Mouse (Mus musculus): Measurements from ENCODE around the gene Herc1. TPM values are rescaled to one million over a fixed set of nuclear protein-coding genes. Genes with fewer than 3 reads are reported as not detected.

Gene Herc1
- polyA plus RNA-seq, 1 experiment = 1.9 TPM

DNA sequence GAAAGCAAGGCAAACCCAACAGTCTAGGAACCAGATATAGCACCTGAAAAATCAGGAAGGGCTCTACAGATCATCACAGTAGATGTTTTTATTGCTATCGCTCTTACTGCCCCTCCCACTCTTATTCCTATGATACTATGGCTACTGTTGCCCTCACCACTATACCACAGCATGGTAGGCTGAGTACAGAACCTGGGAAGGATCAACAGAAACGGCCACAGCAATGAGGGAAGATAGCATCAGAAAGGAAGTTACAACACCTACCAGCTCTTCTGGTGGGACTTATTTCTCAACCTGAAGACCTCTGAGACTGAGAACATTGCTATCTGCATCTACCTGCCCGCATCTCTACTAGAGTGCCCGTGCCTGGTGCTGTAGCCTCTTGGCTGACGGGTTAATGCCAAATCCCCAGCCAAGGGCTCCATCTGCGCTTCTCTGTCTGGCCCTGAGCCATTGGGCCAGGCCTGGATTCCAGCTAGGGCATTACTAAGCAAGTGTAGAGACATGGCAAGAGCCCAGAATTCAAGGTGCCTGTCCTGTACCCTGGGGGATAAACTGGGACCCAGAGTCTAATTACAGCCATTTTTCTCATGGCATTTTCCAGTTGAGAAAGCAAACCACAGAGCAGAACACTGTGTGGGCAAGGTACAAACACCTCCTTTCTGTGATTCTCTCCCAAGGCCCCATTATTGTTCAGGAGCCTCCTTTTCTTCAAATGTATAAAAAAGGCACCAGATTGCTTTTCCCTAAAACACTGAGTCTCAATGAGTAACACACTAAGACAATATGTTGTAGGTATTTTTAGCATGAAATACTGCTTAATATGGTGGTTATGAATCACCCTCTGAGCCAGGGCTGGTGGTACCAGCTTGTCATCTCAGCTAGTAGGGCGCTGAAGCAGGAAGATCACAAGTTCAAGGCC is 28.0 kb upstream of the Herc1 start:
- TF ChIP-seq TAL1 (IDR thresholded peaks at IDR 0.05; ENCODE audit: low read length) (no peak), GATA1 (IDR thresholded peaks at IDR 0.05; ENCODE audit: low read length) (no peak)
- Histone ChIP-seq H3K4me1 (ENCODE audit: control insufficient read depth) (peaks cover 5% of the 10 kb centered on the region), H3K27me3 (ENCODE audit: control insufficient read depth) (peaks cover 13% of the 10 kb centered on the region), H3K4me3 (replicated peaks) (no peak overlapping the region), H3K9me3 (ENCODE audit: control insufficient read depth, low read length) (no peaks in the 10 kb centered on the region), H3K36me3 (ENCODE audit: control insufficient read depth) (no peaks in the 10 kb centered on the region)

DNA sequence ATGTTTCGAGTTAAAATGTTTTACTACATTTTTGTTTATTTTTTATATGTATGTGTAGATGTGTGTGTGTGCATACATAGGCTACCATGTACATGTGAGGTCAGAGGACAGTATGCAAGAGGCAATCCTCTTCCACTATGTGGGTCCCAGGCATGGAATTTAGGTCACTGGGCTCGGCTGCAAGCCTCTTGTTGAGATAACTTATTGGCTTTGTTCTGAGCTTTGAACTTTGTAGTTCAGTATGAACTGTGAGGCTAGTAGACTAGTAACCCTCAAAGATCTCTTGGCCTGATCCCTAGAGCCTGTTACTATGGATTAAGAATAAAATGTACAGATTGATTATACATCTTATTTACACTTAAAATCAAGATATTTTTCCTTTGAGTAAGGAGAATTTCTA is 23.4 kb upstream of the Herc1 start:
- no peak overlapping the region for H3K4me3 ChIP-seq (replicated peaks)
- no peaks in the 10 kb centered on the region for H3K27me3 ChIP-seq (ENCODE audit: control insufficient read depth)
- no peak for TF ChIP-seq TAL1 (IDR thresholded peaks at IDR 0.05; ENCODE audit: low read length)
- H3K36me3 ChIP-seq (ENCODE audit: control insufficient read depth) = no peaks in the 10 kb centered on the region
- peaks cover 5% of the 10 kb centered on the region for H3K4me1 ChIP-seq (ENCODE audit: control insufficient read depth)
- H3K9me3 ChIP-seq (ENCODE audit: control insufficient read depth, low read length) = no peaks in the 10 kb centered on the region

DNA sequence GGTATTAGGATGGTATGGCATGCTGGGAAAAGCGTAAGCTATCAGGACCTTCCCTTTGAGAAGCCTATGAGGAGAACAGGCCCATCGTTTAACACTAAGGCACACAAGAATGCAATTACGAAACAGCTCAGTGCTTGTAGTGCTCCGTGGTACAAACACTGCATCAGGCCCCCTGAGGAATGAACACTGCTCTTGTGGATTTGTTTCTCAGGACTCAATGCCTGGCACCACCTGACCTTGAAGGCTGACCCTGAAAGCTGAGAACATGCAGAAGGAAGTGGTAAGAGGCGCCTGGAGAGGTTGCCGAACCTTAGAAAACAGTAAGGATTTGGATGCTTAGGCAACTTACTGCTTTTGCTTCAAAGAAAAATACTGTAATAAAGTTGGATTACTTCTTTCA is 20.8 kb upstream of the Herc1 start:
- TF ChIP-seq TAL1 (IDR thresholded peaks at IDR 0.05; ENCODE audit: low read length) (no peak), GATA1 (IDR thresholded peaks at IDR 0.05; ENCODE audit: low read length) (no peak)
- Histone ChIP-seq H3K4me3 (replicated peaks) (no peak overlapping the region), H3K4me1 (ENCODE audit: control insufficient read depth) (peaks cover 5% of the 10 kb centered on the region), H3K9me3 (ENCODE audit: control insufficient read depth, low read length) (no peaks in the 10 kb centered on the region), H3K36me3 (ENCODE audit: control insufficient read depth) (no peaks in the 10 kb centered on the region), H3K27me3 (ENCODE audit: control insufficient read depth) (no peaks in the 10 kb centered on the region; the same call in none of the 2 replicates)

DNA sequence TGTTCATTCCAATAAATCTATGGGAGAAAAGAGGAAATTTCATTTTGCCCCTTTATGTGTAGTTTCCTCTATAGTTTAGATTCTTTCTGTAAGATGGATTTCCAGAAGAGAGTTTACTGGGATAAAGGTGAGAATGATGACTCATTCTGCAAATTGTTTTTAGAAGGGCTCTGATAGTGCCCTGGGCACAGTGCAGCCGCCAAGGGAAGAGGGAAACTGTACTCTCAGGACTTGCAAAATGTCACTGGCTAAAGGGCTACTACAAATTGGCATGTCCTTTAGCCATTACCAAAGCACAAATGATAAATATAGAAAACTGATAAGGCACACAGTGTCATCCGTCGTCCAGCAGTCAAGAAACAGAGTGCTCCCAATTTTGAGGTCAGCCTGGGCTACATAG is 19.8 kb upstream of the Herc1 start:
- no peaks in the 10 kb centered on the region for H3K36me3 ChIP-seq (ENCODE audit: control insufficient read depth)
- no peak overlapping the region for H3K4me3 ChIP-seq (replicated peaks)
- peaks cover under 1% of the 10 kb centered on the region; the same call in 1 of the 2 replicates for H3K4me1 ChIP-seq (ENCODE audit: control insufficient read depth)
- H3K27me3 ChIP-seq (ENCODE audit: control insufficient read depth) = no peaks in the 10 kb centered on the region; the same call in none of the 2 replicates
- H3K9me3 ChIP-seq (ENCODE audit: control insufficient read depth, low read length) = no peaks in the 10 kb centered on the region
- TF ChIP-seq GATA1 (IDR thresholded peaks at IDR 0.05; ENCODE audit: low read length) (no peak), TAL1 (IDR thresholded peaks at IDR 0.05; ENCODE audit: low read length) (no peak)

DNA sequence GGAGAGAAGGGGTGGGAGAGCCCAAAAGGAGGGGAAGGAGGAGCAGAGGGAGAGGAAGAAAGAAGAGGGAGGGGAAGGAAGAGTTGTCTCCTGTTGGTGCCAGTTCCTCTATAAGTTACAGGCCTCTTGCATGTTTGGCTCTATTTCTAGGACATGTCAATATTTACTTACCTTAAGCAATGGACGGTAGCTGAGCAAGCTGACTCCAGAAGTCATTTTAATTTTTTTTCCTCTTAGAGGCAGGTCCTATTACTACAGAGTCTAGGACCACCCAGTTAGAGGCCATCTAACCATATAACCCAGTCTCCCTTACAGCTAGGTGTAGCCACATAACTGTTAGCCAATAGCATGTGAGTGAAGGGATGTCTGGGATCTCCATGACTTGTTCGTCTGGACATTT is 18.7 kb upstream of the Herc1 start:
- 0 out of 2 replicates have a peak, but pooled peaks cover 2% of the 10 kb centered on the region for H3K4me1 ChIP-seq (ENCODE audit: control insufficient read depth)
- H3K9me3 ChIP-seq (ENCODE audit: control insufficient read depth, low read length) = no peaks in the 10 kb centered on the region
- no peaks in the 10 kb centered on the region for H3K36me3 ChIP-seq (ENCODE audit: control insufficient read depth)
- no peak overlapping the region for H3K4me3 ChIP-seq (replicated peaks)
- TF ChIP-seq GATA1 (IDR thresholded peaks at IDR 0.05; ENCODE audit: low read length) = no peak
- no peak for TF ChIP-seq TAL1 (IDR thresholded peaks at IDR 0.05; ENCODE audit: low read length)
- H3K27me3 ChIP-seq (ENCODE audit: control insufficient read depth) = peaks cover 3% of the 10 kb centered on the region

DNA sequence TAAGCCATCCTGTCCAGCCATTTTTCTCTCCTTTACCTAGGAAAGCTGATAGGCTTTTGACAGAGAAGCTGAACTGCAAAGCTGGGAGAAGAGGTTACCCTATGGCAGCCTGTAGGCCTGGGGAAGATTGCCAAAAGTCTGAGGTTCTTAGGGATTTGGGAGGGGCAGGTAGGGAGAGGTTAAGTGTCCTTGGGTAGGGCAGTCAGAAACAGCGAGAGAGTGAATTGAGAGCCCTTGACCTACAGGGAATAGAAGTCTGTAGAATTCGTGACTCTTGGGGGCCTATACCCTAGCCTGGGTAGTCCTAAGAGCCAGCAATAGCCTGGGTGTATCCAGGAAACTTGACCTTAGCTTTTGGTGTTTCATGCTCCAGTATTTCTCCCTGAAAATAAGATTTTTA is 17.9 kb upstream of the Herc1 start:
- Histone ChIP-seq H3K4me1 (ENCODE audit: control insufficient read depth) (0 out of 2 replicates have a peak, but pooled peaks cover 2% of the 10 kb centered on the region), H3K36me3 (ENCODE audit: control insufficient read depth) (no peaks in the 10 kb centered on the region), H3K27me3 (ENCODE audit: control insufficient read depth) (peaks cover 3% of the 10 kb centered on the region), H3K4me3 (replicated peaks) (no peak overlapping the region), H3K9me3 (ENCODE audit: control insufficient read depth, low read length) (no peaks in the 10 kb centered on the region)
- TF ChIP-seq GATA1 (IDR thresholded peaks at IDR 0.05; ENCODE audit: low read length) (no peak), TAL1 (IDR thresholded peaks at IDR 0.05; ENCODE audit: low read length) (no peak)

DNA sequence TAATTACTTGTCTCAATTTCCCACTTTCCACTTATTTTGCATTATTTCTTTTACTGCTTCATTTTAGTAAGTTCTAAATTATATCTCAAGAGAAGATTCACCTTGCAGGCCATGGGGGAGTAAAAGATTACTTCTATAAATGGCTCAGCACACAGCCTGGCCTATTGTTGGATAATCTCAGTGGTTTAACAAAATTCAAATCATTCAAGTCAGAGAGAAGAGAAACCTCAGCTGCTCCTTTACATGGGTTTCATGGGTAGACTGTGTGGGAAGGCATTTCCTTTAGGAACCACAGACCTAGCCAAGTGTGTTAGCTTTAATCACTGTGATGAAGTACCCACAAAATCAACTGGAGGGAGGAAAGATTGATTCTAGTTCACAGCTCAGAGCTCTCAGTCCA is 13.0 kb upstream of the Herc1 start:
- H3K36me3 ChIP-seq (ENCODE audit: control insufficient read depth) = no peaks in the 10 kb centered on the region
- H3K4me3 ChIP-seq (replicated peaks) = no peak overlapping the region
- no peak for TF ChIP-seq TAL1 (IDR thresholded peaks at IDR 0.05; ENCODE audit: low read length)
- TF ChIP-seq GATA1 (IDR thresholded peaks at IDR 0.05; ENCODE audit: low read length) = no peak
- H3K9me3 ChIP-seq (ENCODE audit: control insufficient read depth, low read length) = no peaks in the 10 kb centered on the region
- peaks cover 20% of the 10 kb centered on the region for H3K4me1 ChIP-seq (ENCODE audit: control insufficient read depth)
- peaks cover 3% of the 10 kb centered on the region for H3K27me3 ChIP-seq (ENCODE audit: control insufficient read depth)

DNA sequence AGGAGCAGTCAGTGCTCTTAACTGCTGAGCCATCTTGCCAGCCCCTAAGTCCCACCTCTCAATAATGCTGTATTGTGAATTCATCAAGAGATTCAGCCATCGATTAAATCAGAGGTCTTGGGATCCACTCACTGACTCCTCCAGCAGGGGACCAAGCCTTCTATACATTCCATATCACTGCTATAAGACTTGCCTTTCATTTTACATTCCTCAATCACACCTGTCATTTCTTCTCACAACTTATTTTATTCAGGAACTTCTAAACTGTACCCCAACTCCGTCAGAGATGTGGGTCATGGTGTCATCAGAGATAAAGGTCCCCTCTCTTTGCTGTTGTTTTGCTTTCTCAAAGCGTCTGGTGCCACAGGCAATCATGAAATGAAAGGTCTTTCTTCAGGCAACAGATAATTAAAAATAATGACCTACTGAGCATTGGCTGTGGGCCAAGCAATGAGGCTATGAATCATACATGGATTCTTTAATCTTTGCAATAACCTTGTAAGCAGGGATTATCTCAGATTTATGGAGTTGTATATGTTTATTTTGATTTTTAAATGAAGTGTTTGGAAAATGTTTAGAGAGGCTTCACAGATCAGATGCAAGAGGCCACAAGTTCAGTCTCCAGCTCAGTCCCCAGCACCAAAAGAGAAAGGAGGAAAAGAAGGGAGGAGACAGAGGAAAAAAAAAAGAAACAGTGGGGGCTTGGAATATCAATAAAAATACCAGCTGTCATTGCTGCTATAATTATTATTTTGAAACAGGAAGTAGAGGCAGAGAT is 12.1 kb upstream of the Herc1 start:
- Histone ChIP-seq H3K27me3 (ENCODE audit: control insufficient read depth) (peaks cover 3% of the 10 kb centered on the region), H3K4me3 (replicated peaks) (no peak overlapping the region), H3K4me1 (ENCODE audit: control insufficient read depth) (peaks cover 20% of the 10 kb centered on the region), H3K36me3 (ENCODE audit: control insufficient read depth) (no peaks in the 10 kb centered on the region), H3K9me3 (ENCODE audit: control insufficient read depth, low read length) (no peaks in the 10 kb centered on the region)
- no peak for TF ChIP-seq TAL1 (IDR thresholded peaks at IDR 0.05; ENCODE audit: low read length)
- TF ChIP-seq GATA1 (IDR thresholded peaks at IDR 0.05; ENCODE audit: low read length) = no peak

DNA sequence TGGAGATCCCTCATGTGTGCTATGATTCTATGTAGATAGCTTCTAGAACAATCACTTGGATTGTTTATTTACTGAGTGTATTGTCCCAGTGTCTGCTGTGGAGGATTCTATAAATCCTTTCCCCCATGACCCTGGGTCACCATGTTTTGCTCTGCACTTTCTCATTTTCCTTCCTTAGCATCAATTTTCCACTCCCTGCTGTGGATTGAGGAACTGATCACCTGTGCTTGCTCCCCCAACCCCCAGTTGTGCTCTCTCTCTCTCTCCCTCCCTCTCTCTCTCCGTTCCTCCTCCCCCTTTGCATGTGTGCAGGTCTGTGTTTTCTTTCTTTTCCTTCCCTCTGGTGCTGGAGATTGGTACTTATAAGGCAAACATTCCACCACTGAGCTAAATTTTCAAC is 10.5 kb upstream of the Herc1 start:
- no peak overlapping the region for H3K4me3 ChIP-seq (replicated peaks)
- H3K9me3 ChIP-seq (ENCODE audit: control insufficient read depth, low read length) = no peaks in the 10 kb centered on the region
- peaks cover 20% of the 10 kb centered on the region for H3K4me1 ChIP-seq (ENCODE audit: control insufficient read depth)
- H3K27me3 ChIP-seq (ENCODE audit: control insufficient read depth) = peaks cover 3% of the 10 kb centered on the region; the same call in 1 of the 2 replicates
- TF ChIP-seq GATA1 (IDR thresholded peaks at IDR 0.05; ENCODE audit: low read length) = no peak
- no peak for TF ChIP-seq TAL1 (IDR thresholded peaks at IDR 0.05; ENCODE audit: low read length)
- no peaks in the 10 kb centered on the region for H3K36me3 ChIP-seq (ENCODE audit: control insufficient read depth)
